Mouse (Mus musculus) cortical plate, adult 2 months (tissue): ENCODE data around the gene Arhgap44.

ENCODE experiments used
- CTCF ChIP-seq: fragments of 200-500 bp; IDR thresholded peaks from 2 replicates; pipeline ENCODE4 v1.5.1; 2011; ENCODE audit warnings: mild to moderate bottlenecking, control low read depth, low read length; ENCODE audit not compliant: insufficient read depth; ENCODE audit errors: extremely low read depth
- POLR2A ChIP-seq: fragments of 200-500 bp; IDR thresholded peaks from 2 replicates; pipeline ENCODE4 v1.6.1; 2011; ENCODE audit warnings: mild to moderate bottlenecking, low read length, control low read depth; ENCODE audit not compliant: insufficient read depth; ENCODE audit errors: extremely low read depth

DNA sequence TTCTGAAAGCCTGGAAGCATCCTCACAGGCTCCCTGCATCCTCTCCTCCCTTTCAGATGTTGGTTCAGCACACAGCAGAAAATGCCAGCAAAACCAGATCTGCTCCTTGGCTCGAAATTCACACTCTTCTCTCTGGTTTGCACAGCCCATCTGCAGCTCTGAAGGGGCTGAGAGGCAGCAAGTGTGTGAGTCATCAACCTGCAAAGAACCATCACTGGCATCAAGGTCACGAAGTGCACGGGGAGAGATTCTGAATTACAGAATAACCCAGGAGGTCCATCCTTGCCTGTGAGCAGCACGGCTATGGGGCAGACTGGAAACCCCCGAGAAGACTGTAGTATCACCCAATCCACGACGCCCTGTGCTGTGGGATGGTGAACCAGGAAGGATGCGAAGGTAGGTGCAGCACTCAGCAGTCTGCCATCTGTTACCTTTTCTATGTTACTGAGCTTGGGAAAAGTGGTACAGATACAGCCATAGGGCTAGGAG, 27.5 kb downstream of the Arhgap44 start:
- TF ChIP-seq POLR2A (no peak), CTCF (no peak)
